Mouse (Mus musculus): ENCODE data around the gene Stab2.

DNA sequence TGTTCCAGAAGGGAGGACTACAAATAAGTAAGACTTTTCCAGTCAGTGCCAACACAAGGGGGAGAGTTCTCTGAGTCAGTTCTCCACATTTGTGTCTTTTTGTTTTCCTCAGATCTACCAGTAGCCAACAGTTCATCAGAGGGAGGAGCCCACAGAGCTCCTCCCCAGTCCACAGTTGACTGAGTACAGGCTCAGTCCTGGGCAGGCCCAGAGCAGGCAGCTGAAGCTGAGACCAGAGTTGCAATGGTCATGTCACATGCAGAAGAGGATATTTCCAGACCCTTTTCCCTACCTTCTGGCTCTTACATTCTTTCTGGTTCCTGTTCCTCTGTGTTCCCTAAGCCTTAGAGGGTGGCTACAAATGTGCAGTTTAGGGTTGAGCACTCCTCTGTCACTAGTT, 118.4 kb downstream of the Stab2 start:
- no peak for TF ChIP-seq CTCF (IDR thresholded peaks at IDR 0.05; ENCODE audit: low read depth)
- no peak for TF ChIP-seq EP300 (IDR thresholded peaks at IDR 0.05; ENCODE audit: low read depth)
